Mouse (Mus musculus): ENCODE measurements around the gene Armc3. TPM values are rescaled to one million over a fixed set of nuclear protein-coding genes. Genes with fewer than 3 reads are reported as not detected.

The Armc3 gene
- polyA plus RNA-seq (2012; rRNA removed) (0.02 and 0.04 TPM in 2 replicates), polyA plus RNA-seq (2014; fragmentation: Nextera tagmentation; extraction: Ambion mirVana) (0.06 TPM in 1 of 2 replicates, not detected in the other)

- Histone ChIP-seq H3K4me3 (ENCODE audit: insufficient read depth in 1 of 2, low read depth in 2 of 2, low read length in 2 of 2) (peak within 1 kb of the TSS; percentile 24 to 60), H3K4me2 (ENCODE audit: low read depth) (peak within 1 kb of the TSS; percentile 48), H3K9ac (replicated peaks) (no peak within 1 kb of the TSS), H3K27ac (no peak within 1 kb of the TSS), H3K27me3 (ENCODE audit: control insufficient read depth, insufficient read depth, low read length) (no peaks in the 10 kb centered on the region), H3K9me3 (ENCODE audit: control insufficient read depth, low read length) (no peaks in the 10 kb centered on the region), H3K4me1 (replicated peaks; ENCODE audit: control insufficient read depth in 2 of 2, insufficient read depth in 2 of 2, low read length in 1 of 2) (peaks cover 0 to 4% of the 10 kb centered on the region in 2 experiments; a peak in 1 of 4 replicates), H3K36me3 (replicated peaks; ENCODE audit: control insufficient read depth, insufficient read depth, low read depth) (no peaks in the 10 kb centered on the region)
- peak; percentile 35; the same call in 1 of the 2 replicates for ATAC-seq (ENCODE audit: insufficient read depth)
- DNase-seq (ENCODE audit: low read depth in 3 of 3, low spot score in 3 of 3), result peak in 2 of 3 experiments; percentile 13 to 24
- WGBS (ENCODE audit: insufficient replicate concordance), result 17% methylated on average over 24 of the region's 24 CpGs
- TF ChIP-seq EP300 (IDR thresholded peaks at IDR 0.05; ENCODE audit: low read depth) (no peak), CTCF (IDR thresholded peaks at IDR 0.05; ENCODE audit: low read depth) (no peak)
Observed at GRCm38 (mm10) chr2:19198452-19199365, at the start of gene Armc3. Gene Armc3, plus strand, starts transcription at chr2:19199302.

DNA sequence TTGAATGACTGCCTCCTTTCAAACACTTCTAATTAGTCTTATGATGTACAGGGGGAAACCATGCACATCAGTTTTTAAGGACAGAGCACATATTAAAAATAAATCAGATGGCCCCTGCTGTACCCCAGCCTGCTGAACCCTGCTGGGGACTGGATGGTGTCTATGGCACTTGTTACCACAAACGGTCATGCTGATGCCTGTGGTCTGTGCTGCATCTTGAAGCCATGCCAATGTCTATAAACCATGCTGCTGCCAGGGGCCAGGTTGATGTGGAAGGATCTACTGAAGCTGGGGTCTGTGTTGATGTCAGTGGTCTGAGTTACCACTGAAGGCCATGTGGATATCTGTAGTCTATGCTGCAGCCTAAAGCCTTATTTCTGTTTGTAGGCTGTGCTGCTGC, 46.4 kb upstream of the Armc3 start:
- H3K4me1 ChIP-seq (replicated peaks; ENCODE audit: control insufficient read depth in 2 of 2, insufficient read depth in 2 of 2, low read length in 1 of 2), result no peaks in the 10 kb centered on the region
- no peak overlapping the region for H3K9ac ChIP-seq (replicated peaks)
- ATAC-seq (ENCODE audit: insufficient read depth), result no peak
- no peak for DNase-seq (ENCODE audit: low read depth in 3 of 3, low spot score in 3 of 3)
- no peaks in the 10 kb centered on the region for H3K36me3 ChIP-seq (replicated peaks; ENCODE audit: control insufficient read depth, insufficient read depth, low read depth)
- no peak overlapping the region for H3K27ac ChIP-seq
- TF ChIP-seq CTCF (IDR thresholded peaks at IDR 0.05; ENCODE audit: low read depth), result no peak
- TF ChIP-seq EP300 (IDR thresholded peaks at IDR 0.05; ENCODE audit: low read depth), result no peak
- no peaks in the 10 kb centered on the region for H3K9me3 ChIP-seq (ENCODE audit: control insufficient read depth, low read length)
- no peaks in the 10 kb centered on the region for H3K27me3 ChIP-seq (ENCODE audit: control insufficient read depth, insufficient read depth, low read length)
- H3K4me3 ChIP-seq (ENCODE audit: insufficient read depth in 1 of 2, low read depth in 2 of 2, low read length in 2 of 2), result no peak overlapping the region
- WGBS (ENCODE audit: insufficient replicate concordance), result 30% methylated on average over 1 of the region's 1 CpGs
- H3K4me2 ChIP-seq (ENCODE audit: low read depth), result no peak overlapping the region

DNA sequence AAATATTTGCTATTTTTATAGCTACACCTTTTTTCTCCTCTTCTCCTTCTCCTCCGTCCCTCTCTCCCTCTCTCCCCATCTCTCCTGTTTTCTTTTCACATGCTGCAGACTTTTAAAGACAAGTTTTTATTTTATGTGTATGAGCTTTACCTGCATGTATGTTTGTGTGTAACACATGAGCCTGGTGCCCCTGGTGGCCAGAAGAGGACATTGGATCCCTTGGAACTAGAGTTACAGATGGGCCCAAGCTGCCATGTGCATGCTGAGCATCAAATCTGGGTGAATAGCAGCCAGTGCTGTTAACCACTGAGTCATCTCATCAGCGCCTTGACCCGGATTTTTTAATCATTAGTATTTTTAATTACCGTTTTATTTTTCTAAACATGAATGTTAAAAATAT, 42.9 kb upstream of the Armc3 start:
- TF ChIP-seq EP300 (IDR thresholded peaks at IDR 0.05; ENCODE audit: low read depth) (no peak), CTCF (IDR thresholded peaks at IDR 0.05; ENCODE audit: low read depth) (peak; percentile 67)
- Histone ChIP-seq H3K27ac (no peak overlapping the region), H3K36me3 (replicated peaks; ENCODE audit: control insufficient read depth, insufficient read depth, low read depth) (no peaks in the 10 kb centered on the region), H3K4me1 (replicated peaks; ENCODE audit: control insufficient read depth in 2 of 2, insufficient read depth in 2 of 2, low read length in 1 of 2) (no peaks in the 10 kb centered on the region), H3K4me3 (ENCODE audit: insufficient read depth in 1 of 2, low read depth in 2 of 2, low read length in 2 of 2) (no peak overlapping the region), H3K9ac (replicated peaks) (no peak overlapping the region), H3K27me3 (ENCODE audit: control insufficient read depth, insufficient read depth, low read length) (no peaks in the 10 kb centered on the region), H3K4me2 (ENCODE audit: low read depth) (no peak overlapping the region), H3K9me3 (ENCODE audit: control insufficient read depth, low read length) (no peaks in the 10 kb centered on the region)
- DNase-seq (ENCODE audit: low read depth in 3 of 3, low spot score in 3 of 3), result no peak
- ATAC-seq (ENCODE audit: insufficient read depth), result no peak
- 38% methylated on average over 4 of the region's 4 CpGs for WGBS (ENCODE audit: insufficient replicate concordance)

- Histone ChIP-seq H3K27me3 (ENCODE audit: control insufficient read depth, insufficient read depth, low read length) (no peaks in the 10 kb centered on the region), H3K9me3 (ENCODE audit: control insufficient read depth, low read length) (no peaks in the 10 kb centered on the region), H3K4me2 (ENCODE audit: low read depth) (no peak overlapping the region), H3K27ac (no peak overlapping the region), H3K36me3 (replicated peaks; ENCODE audit: control insufficient read depth, insufficient read depth, low read depth) (no peaks in the 10 kb centered on the region), H3K4me1 (replicated peaks; ENCODE audit: control insufficient read depth in 2 of 2, insufficient read depth in 2 of 2, low read length in 1 of 2) (no peaks in the 10 kb centered on the region), H3K4me3 (ENCODE audit: insufficient read depth in 1 of 2, low read depth in 2 of 2, low read length in 2 of 2) (no peak overlapping the region), H3K9ac (replicated peaks) (no peak overlapping the region)
- DNase-seq (ENCODE audit: low read depth in 3 of 3, low spot score in 3 of 3) (no peak), ATAC-seq (ENCODE audit: insufficient read depth) (no peak)
- WGBS (ENCODE audit: insufficient replicate concordance), result 66% methylated on average over 5 of the region's 5 CpGs
- TF ChIP-seq CTCF (IDR thresholded peaks at IDR 0.05; ENCODE audit: low read depth) (no peak), EP300 (IDR thresholded peaks at IDR 0.05; ENCODE audit: low read depth) (no peak)
Observed at GRCm38 (mm10) chr2:19159539-19159938, 39.6 kb upstream of the Armc3 start.

- H3K27me3 ChIP-seq (ENCODE audit: control insufficient read depth, insufficient read depth, low read length), result no peaks in the 10 kb centered on the region
- ATAC-seq (ENCODE audit: insufficient read depth) (no peak), DNase-seq (ENCODE audit: low read depth in 3 of 3, low spot score in 3 of 3) (no peak)
- TF ChIP-seq EP300 (IDR thresholded peaks at IDR 0.05; ENCODE audit: low read depth), result no peak
- no peak for TF ChIP-seq CTCF (IDR thresholded peaks at IDR 0.05; ENCODE audit: low read depth)
- H3K27ac ChIP-seq, result no peak overlapping the region
- H3K4me2 ChIP-seq (ENCODE audit: low read depth), result no peak overlapping the region
- no peaks in the 10 kb centered on the region for H3K4me1 ChIP-seq (replicated peaks; ENCODE audit: control insufficient read depth in 2 of 2, insufficient read depth in 2 of 2, low read length in 1 of 2)
- 26% methylated on average over 8 of the region's 8 CpGs for WGBS (ENCODE audit: insufficient replicate concordance)
- H3K9ac ChIP-seq (replicated peaks), result no peak overlapping the region
- H3K4me3 ChIP-seq (ENCODE audit: insufficient read depth in 1 of 2, low read depth in 2 of 2, low read length in 2 of 2), result no peak overlapping the region
- H3K36me3 ChIP-seq (replicated peaks; ENCODE audit: control insufficient read depth, insufficient read depth, low read depth), result no peaks in the 10 kb centered on the region
- H3K9me3 ChIP-seq (ENCODE audit: control insufficient read depth, low read length), result no peaks in the 10 kb centered on the region
Observed at GRCm38 (mm10) chr2:19160368-19161114, 38.6 kb upstream of the Armc3 start.

All from liver, embryonic 14.5 days (tissue).